Mouse (Mus musculus) layer of hippocampus, postnatal 36 days (tissue): ENCODE results near the gene Pgd. TPM values are rescaled to one million over a fixed set of nuclear protein-coding genes. Genes with fewer than 3 reads are reported as not detected.
"Not testable (repeated sequence)": the region's sequence is repeated elsewhere in the genome, so short reads cannot be mapped to it uniquely, and the experiment has no call there.

Experiments
- DNase-seq, 2 experiments: peaks; one replicate each; pipeline ENCODE4 v3.0.0; 2022
- total RNA-seq, 2 experiments: library from RNA; stranded (reverse); gene quantifications; 2 replicates each; pipeline ENCODE4 v1.2.3; 2021

Gene Pgd
- total RNA-seq, 2 experiments from 2014 or later: 31.9 to 33.9 TPM

DNA sequence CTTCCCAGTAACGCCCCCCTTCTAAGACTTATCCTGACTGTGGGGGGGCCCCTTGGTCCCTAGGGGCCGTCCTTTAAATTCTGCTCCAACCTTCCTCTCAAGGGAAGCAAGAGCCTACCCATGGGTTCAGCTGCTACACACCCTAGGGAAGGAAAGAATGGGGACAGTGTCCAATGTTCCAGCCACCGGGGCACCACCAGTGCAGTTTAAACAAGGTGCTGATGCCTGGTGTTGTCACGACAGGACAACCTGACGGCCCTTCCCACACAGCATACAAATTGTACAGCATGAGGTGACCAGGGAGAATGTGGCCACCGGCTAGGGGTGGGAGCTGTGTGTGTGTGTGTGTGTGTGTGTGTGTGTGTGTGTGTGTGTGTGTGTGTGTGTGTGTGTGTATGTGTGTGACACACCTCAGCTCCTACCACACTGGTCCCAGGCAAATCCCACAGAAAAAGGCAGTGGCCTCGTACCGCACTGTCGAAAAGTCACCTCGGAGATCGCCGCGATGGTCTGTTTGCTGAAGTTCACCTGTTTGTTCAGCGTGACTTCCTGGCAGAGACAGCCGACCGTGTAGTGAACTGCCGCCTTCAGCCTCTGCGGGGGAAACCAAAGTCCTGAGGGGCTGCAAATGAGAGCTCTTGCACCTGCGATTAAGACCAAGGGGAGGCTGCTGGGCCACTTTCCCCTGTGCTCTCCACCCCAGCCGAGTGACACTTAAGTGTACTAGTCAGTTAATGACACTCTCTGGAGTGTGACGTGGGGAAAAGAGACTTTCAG, 34.6 kb downstream of the Pgd start:
- no peak for DNase-seq

DNA sequence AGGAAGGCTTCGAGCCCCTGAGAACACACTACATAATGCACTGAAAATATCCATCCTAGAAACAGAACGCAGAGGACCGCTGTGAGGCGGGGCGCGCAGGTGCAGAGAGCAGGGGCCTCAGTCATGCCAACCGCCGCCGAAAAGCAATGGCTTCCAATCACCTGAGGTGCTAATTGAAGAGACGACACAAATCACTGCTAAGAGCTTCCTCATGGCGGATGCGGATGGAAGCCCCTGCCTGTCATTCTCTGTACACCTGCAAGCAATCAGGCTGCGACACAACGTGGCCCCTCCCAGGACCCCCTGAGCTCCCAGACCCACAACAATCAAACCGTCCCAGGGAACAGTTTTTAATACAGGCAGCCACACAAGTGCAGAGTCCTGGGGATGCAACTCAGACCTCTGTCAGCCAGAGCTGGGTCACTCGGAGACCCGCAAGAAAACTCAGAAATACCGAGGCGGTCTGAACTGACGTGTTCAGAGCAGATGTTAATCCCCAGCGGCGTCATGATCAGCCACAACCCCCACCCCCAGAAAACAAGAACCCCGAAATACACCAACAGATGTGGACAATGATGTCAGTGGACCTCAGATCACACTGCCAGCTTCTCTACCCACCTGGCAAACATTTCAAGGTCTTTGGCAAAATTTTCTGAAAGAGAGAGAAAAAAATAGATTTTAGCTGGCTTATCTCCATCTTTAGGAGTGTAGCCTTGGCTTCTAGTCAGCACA, 35.4 kb downstream of the Pgd start:
- no peak for DNase-seq

DNA sequence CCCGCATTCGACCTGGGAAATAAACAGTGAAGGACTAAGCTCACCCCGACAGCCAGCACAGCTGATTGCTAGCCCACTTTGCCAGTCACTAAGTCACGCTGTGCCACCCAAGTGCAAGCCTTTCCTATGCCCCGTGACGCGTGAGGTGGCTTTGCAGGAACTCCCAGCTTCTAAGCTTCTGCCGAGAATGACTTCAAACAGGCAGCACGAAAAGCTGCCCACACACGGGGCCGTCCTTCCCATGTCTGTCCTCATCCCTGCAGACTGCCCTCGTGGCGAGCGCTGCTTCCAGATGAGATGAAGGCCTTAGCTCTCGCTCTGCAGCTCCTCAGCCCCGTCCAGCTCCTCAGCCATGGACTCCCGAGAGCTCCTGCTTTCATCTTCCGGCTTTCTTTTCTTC, 38.1 kb downstream of the Pgd start:
- no peak for DNase-seq

DNA sequence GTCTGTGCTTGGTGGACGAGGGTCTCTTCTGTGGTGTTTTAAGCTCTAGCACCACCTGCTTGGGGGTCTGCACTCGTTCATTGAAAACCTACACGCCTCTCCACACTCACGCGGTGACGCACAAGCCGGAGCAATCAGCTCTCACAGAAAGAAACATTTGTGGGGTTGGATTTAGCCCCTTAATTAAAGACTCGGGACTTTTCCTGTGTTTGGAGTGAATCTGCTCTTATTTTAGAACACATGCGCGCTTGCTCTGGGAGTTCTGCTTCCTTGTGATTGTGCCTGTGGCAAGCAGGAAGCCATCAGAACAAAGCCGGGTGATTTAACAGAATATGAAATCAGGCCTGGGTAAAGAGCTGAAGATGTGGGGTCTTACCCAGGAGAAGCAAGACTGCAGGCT, 39.9 kb downstream of the Pgd start, which contains the start of gene Cort:
Gene Cort, minus strand, starts transcription at position 101 of the 400 bp plus-strand sequence.
- DNase-seq: no peak

DNA sequence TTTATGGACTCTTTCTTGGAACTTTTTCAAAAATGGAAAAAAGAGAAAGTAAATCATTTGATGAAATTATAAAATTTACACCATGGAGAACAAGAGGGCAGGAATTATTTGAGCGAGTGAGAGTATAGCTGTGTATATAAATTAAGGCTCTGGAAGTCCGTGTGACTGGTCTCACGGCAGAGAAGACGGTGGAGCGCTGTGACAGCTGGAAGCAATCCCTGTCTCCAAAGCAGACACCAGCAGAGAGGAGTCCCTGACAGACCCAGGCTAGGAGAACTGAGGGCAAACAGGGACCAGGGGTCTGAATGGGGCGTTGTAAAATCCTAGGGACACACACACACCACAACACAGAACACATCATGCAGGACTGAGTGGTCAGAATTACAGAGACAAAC, 40.5 kb downstream of the Pgd start:
- no peak for DNase-seq

DNA sequence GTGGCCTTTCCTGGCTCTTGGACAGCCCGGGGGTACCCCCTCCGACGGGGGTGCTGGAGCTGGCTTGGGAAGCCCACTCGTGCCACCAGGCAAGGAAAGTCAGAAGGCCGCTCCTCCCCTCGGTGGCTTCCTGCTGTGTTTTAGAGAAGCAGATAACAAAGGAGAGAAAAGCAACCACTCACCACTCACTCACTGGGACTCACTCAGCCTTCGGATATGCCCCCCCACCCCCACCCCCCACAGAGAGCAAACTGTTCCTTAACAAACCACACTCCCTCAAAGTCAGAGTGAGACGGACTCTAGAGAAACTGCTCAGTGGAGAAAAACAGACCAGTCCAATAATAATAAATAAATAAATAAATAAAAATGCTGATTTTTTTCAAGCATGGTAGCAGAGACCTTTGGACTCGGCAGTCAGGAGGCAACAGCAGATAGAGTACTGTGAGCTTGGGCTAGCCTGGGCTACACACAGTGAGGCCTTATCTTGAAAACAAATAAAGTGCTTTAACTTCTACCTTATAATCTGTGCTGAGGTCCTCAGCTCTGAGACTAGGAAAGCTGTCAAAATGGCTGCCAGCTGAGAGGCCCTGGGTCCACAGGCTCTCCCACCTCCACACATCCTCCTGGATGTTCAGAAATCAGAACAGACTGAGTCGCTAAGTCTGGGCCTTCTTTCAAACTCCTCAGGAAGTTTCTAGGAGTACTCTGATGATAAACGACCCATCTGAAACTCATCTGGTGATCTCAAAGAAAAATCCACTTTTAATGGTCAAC, 41.0 kb downstream of the Pgd start:
- DNase-seq: no peak

DNA sequence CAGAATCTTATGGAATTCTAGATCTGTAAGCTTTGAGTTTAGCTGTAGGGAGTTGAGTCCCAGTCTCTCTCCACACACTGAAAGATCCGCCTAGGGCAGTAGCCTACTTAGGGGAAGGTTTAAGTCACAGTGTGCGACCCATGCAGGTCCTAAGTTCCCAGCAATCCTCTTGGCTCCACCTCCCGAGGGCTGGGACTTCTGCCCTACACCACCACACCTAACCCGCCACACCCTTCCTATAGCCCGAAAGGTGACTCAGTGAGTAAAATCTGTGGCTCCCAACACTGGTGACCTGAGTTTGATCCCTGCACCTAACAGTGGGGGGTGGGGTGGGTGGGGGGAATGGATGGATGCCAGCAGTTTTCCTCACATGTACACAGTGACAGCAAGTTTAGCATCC, 43.1 kb downstream of the Pgd start:
- no peak for DNase-seq

DNA sequence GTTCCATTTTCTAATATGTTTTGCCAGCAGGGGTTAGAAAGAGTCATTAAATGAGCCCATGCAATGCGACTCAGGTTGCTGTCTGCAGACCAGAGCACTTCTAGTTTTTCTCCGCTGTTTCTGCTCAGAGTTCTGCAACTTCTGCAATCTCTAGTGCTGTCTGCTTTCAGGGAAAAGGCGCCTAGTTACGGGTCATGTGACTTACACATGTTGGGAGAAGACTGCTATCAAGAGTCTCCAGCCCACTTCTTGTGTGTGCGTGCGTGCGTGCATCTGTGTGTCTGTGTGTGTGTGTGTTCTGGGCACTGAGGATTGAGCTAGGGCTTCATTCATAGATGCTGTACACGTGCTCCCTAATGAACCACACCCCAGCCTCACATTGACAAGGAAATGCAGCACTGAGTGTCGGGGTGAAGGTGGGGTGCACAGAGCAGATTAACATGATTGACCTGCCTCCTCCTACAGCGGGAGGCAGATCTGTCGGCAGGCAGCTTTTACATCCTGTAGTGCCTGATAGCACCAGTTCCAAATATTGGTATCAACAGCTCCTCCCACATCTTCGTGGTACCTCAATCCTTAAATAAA, 46.5 kb downstream of the Pgd start:
- not testable (repeated sequence) for DNase-seq

DNA sequence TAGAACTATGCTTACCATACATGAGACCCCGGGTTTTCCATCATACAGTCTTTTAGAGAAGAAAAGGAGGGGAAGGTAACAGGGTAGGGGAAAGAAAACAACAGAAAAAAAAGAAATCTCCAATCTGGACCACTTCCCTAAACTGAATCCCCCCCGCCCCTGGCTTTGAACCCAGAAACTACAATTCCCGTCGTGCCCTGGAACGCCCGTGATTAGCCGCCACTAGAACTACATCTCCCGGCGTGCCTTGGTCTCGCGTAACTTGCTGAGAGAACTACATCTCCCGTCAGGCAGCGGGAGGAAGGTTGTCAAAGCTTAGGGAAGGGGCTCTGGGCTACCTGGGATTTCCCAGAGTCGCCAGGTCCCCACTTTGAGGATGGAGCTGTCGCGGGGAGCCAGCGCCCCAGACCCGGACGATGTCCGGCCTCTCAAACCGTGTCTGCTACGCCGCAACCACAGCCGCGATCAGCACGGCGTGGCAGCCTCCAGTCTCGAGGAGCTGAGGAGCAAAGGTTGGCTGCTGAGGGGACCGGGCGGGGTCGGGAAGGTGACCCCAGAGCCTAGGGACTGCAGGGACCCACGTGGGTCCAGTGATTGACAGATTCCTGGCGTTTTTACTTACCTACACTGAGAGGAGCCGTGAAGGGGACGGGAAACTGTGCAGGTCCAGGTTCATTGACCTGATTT, 62.6 kb downstream of the Pgd start, which contains the start of gene Dffa:
Gene Dffa, plus strand, starts transcription at position 272 of the 687 bp plus-strand sequence.
- DNase-seq: peak; percentile 91 to 92

DNA sequence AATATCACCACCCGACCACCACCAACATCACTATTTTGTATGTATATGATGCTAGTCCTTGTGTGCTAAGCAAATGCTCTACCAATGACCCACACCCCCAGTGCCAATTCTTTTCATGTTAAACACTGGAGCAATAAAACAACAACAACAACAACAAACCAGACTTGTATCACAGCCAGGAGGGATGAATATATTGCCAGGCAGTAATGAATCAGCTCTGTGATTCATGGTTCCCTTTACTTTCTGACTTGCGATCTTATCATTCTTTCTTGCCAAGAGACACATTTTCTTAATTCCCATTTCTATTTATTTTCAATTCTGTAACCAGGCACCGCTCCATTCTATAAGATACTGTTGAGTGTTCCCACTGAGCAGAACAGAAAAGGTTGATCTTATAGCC, 65.1 kb downstream of the Pgd start:
- DNase-seq: no peak

DNA sequence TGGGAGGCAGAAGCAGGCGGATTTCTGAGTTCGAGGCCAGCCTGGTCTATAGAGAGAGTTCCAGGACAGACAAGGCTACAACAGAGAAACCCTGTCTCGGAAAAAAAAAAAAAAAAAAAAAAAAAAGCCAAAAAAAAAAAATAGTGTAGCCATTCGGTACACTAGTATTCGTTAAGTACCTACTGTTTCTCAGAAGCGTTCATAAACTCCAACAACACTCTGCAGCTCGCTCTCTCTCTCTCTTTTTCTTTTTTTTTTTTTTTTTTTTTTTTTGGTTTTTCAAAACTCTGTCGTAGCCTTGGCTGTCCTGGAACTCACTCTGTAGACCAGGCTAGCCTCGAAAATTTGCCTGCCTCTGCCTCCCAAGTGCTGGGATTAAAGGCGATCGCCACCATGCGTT, 66.1 kb downstream of the Pgd start:
- not testable (repeated sequence) for DNase-seq

Other genes with a start within 250 kb of the Pgd start
- 10 to 100 TPM; 43.6 to 44.0 TPM for gene Pex14, start 66.9 kb downstream of the Pgd start, total RNA-seq
- 10 to 100 TPM; 49.3 to 52.2 TPM for gene Dffa, start 62.6 kb downstream of the Pgd start, total RNA-seq
- gene Cort, start 40.0 kb downstream of the Pgd start, total RNA-seq: 10 to 100 TPM; 10.5 to 11.6 TPM
- gene Cenps, start 29.1 kb downstream of the Pgd start, total RNA-seq: 10 to 100 TPM; 25.8 to 27.8 TPM
- gene Kif1b, start 140.9 kb upstream of the Pgd start, total RNA-seq: 100 to 1,000 TPM; 391 to 406 TPM